Mouse (Mus musculus): ENCODE results near the gene Chn2. TPM values are rescaled to one million over a fixed set of nuclear protein-coding genes. Genes with fewer than 3 reads are reported as not detected.

The Chn2 gene
- polyA plus RNA-seq, 1 experiment from 2014 or later = 4.3 TPM

DNA sequence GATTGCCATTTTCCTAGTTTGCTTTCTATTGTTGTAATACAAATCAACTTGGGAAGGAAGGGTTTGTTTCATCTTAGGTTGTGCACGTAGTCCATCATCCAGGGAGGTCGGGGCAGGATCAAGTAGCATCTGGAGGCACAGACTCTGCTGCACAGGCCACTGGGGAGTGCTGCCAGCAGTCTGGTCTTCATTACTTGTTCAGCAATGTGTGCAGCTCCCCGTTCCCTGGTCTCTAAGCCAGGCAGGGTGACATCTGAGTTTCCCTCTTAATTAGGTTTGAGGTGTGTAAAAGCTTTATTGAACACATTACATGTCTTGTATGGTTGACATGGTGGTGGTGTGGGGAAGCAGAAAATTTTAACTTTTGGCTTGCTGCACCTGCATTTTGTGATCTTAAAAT is 79.0 kb downstream of the Chn2 start:
- Histone ChIP-seq H3K27ac (replicated peaks) (no peak overlapping the region), H3K4me2 (no peak overlapping the region), H3K9me3 (replicated peaks) (no peaks in the 10 kb centered on the region), H3K27me3 (no peaks in the 10 kb centered on the region), H3K4me1 (replicated peaks) (peaks cover 9% of the 10 kb centered on the region; the same call in 1 of the 2 replicates), H3K36me3 (replicated peaks) (no peaks in the 10 kb centered on the region), H3K4me3 (replicated peaks) (no peak overlapping the region), H3K9ac (no peak overlapping the region)
- ATAC-seq (ENCODE audit: insufficient read depth) = no peak
- WGBS (ENCODE audit: insufficient replicate concordance) = 65% methylated on average over 3 of the region's 3 CpGs

DNA sequence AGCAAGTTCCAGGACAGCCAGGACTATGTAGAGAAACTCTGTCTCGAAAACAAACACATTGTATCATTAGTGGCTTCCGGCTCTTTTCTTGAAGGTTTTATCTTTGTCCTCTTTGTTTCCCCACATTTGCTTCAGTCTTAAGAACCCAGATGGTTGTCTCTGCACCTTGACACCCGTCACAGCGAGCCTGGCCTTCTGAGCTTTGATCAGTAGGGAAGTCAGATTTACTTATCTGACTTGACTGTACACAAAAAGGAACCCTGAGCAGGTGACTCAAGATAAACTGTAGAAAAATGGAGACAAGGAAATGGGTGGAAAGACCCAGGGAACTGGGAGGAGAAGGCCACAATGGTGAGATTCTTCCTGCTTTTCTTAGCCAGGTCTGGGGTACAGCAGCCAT is 79.5 kb downstream of the Chn2 start:
- 17% methylated on average over 4 of the region's 4 CpGs for WGBS (ENCODE audit: insufficient replicate concordance)
- Histone ChIP-seq H3K4me1 (replicated peaks) (peaks cover 9% of the 10 kb centered on the region; the same call in 1 of the 2 replicates), H3K9ac (no peak overlapping the region), H3K36me3 (replicated peaks) (no peaks in the 10 kb centered on the region), H3K9me3 (replicated peaks) (no peaks in the 10 kb centered on the region), H3K4me2 (no peak overlapping the region), H3K4me3 (replicated peaks) (no peak overlapping the region), H3K27me3 (no peaks in the 10 kb centered on the region), H3K27ac (replicated peaks) (no peak overlapping the region)
- ATAC-seq (ENCODE audit: insufficient read depth) = no peak

DNA sequence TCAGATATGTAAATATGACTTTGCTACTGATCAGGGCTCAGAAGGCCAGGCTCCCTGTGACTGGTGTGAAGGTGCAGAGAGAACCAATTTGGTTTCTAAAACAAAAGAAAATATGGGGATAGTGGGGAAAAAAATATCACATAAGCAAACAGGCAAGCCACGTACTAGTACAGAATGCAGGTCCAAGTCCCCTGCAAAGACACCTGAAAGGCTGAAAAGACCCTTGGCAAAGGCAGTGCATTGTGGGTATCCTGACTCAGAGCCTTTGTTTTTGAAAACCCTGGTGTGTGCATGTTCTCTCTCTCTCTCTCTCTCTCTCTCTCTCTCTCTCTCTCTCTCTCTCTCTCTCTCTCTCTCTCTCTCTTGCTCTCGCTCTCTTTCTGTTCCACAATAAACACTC is 80.1 kb downstream of the Chn2 start:
- Histone ChIP-seq H3K36me3 (replicated peaks) (no peaks in the 10 kb centered on the region), H3K4me1 (replicated peaks) (peaks cover 11% of the 10 kb centered on the region; the same call in 1 of the 2 replicates), H3K27me3 (no peaks in the 10 kb centered on the region), H3K9me3 (replicated peaks) (no peaks in the 10 kb centered on the region), H3K9ac (no peak overlapping the region), H3K4me3 (replicated peaks) (no peak overlapping the region), H3K27ac (replicated peaks) (no peak overlapping the region), H3K4me2 (no peak overlapping the region)
- 45% methylated on average over 2 of the region's 2 CpGs for WGBS (ENCODE audit: insufficient replicate concordance)
- no peak for ATAC-seq (ENCODE audit: insufficient read depth)

DNA sequence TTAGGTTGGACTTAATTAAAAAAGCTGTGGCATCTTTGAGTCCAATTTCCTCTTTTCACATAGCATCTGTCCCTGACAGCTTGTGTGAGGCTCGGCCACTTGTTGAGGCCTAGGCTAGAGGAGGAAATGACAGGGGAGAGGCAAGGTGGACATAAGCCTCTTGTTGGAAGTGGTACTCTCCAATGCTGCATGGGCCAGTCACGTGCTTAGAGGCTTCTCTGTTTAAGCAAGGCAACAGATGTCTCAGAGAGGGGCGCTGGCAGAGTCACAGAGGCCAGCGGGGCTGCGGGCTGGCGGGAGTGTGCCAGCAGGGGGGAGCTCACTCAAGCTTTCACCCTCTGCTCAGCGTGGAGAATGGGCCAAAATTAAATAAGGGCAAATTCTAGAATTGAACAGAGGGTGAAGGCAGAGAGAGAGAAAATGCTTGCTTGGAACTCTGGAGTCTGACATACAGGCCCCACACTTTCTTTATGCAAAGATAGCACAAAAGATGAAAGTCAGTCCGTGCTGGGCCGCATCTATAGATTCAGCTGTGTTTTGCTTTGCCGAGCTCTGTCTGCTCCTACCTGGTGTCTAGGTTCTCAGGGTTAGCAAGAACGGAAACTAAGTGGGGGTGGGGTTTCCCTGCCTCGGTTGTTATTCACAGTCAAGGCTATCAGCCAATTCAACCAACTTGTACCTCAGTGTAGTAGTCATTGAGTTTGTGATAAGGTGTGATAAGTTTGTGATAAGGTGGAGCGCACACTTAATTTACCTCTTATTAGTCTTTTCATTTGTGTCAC is 80.7 kb downstream of the Chn2 start:
- Histone ChIP-seq H3K27ac (replicated peaks) (no peak overlapping the region), H3K4me3 (replicated peaks) (no peak overlapping the region), H3K9ac (no peak overlapping the region), H3K36me3 (replicated peaks) (no peaks in the 10 kb centered on the region), H3K4me2 (no peak overlapping the region), H3K9me3 (replicated peaks) (no peaks in the 10 kb centered on the region), H3K4me1 (replicated peaks) (peaks cover 13% of the 10 kb centered on the region), H3K27me3 (no peaks in the 10 kb centered on the region)
- WGBS (ENCODE audit: insufficient replicate concordance) = 32% methylated on average over 13 of the region's 13 CpGs
- ATAC-seq (ENCODE audit: insufficient read depth) = no peak

DNA sequence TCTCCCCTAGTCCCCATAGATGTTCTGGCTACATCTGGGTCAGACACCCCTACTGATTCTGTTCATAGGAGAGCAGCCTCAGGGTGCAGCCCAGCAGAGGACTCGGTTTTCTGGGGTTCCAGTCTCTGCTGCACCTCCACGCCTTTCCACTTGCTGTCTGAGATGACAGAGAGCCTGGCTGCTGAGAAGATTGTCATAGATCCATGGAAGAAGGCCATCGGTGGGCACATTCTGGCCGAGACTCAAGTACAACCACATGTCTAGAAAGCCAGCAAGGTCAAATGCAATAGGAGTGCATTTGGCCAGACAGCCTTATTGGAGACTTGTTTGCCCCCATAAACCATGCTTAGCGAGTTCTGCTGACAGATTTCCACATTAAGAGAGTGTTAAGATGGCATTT is 81.5 kb downstream of the Chn2 start:
- Histone ChIP-seq H3K9ac (no peak overlapping the region), H3K4me1 (replicated peaks) (peaks cover 15% of the 10 kb centered on the region), H3K4me3 (replicated peaks) (no peak overlapping the region), H3K27me3 (0 out of 2 replicates have a peak, but pooled peaks cover 3% of the 10 kb centered on the region), H3K27ac (replicated peaks) (no peak overlapping the region), H3K9me3 (replicated peaks) (no peaks in the 10 kb centered on the region), H3K36me3 (replicated peaks) (no peaks in the 10 kb centered on the region), H3K4me2 (no peak overlapping the region)
- WGBS (ENCODE audit: insufficient replicate concordance) = 51% methylated on average over 5 of the region's 5 CpGs
- no peak for ATAC-seq (ENCODE audit: insufficient read depth)

DNA sequence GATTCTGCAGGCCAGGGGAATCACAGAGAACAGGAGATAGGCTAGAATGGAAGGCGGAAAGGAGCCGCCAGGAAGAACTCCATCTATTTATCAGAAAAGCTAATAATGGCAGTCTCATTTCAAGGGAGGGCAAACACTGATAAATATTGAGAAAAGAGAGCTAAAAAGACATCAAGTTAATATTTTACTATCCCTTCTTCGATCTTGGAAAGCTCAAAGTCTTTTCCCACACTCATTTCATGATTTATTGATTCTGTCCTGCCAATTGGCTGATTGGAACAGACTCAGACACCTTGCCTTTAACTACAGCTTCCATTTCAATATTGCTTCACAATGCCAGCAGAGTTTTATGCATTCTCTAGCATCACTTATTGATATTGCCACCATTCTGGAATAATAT is 85.2 kb downstream of the Chn2 start:
- H3K27me3 ChIP-seq = peaks cover 12% of the 10 kb centered on the region; the same call in 1 of the 2 replicates
- no peak for ATAC-seq (ENCODE audit: insufficient read depth)
- no peak overlapping the region for H3K9ac ChIP-seq
- no peak overlapping the region for H3K4me3 ChIP-seq (replicated peaks)
- no peaks in the 10 kb centered on the region for H3K36me3 ChIP-seq (replicated peaks)
- H3K4me2 ChIP-seq = no peak overlapping the region
- 45% methylated on average over 3 of the region's 3 CpGs for WGBS (ENCODE audit: insufficient replicate concordance)
- H3K27ac ChIP-seq (replicated peaks) = no peak overlapping the region
- H3K9me3 ChIP-seq (replicated peaks) = no peaks in the 10 kb centered on the region
- H3K4me1 ChIP-seq (replicated peaks) = peaks cover 14% of the 10 kb centered on the region

DNA sequence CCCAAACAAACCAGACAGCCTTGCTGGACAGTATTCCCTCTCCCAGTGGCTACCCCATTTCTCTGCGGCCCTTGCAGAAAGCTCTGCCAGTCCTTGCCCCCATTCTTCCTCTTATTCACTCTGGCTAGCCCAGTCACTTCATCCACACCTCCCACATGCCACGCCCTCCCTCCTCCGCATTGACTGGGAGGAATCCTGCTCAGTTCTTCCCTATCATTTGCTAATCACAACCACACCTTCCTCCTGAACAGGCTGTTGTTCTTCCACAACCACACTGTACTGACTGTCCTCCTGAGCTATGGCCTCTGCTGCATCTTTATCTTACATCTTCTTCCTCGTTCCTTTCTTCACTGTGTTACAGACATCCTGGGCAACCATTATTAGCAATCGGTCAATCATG is 86.2 kb downstream of the Chn2 start:
- no peak overlapping the region for H3K4me3 ChIP-seq (replicated peaks)
- peaks cover 12% of the 10 kb centered on the region; the same call in 1 of the 2 replicates for H3K27me3 ChIP-seq
- ATAC-seq (ENCODE audit: insufficient read depth) = no peak
- H3K9me3 ChIP-seq (replicated peaks) = no peaks in the 10 kb centered on the region
- WGBS (ENCODE audit: insufficient replicate concordance) = 35% methylated on average over 5 of the region's 5 CpGs
- H3K36me3 ChIP-seq (replicated peaks) = no peaks in the 10 kb centered on the region
- H3K27ac ChIP-seq (replicated peaks) = no peak overlapping the region
- no peak overlapping the region for H3K4me2 ChIP-seq
- no peak overlapping the region for H3K9ac ChIP-seq
- H3K4me1 ChIP-seq (replicated peaks) = peaks cover 9% of the 10 kb centered on the region; the same call in 1 of the 2 replicates

DNA sequence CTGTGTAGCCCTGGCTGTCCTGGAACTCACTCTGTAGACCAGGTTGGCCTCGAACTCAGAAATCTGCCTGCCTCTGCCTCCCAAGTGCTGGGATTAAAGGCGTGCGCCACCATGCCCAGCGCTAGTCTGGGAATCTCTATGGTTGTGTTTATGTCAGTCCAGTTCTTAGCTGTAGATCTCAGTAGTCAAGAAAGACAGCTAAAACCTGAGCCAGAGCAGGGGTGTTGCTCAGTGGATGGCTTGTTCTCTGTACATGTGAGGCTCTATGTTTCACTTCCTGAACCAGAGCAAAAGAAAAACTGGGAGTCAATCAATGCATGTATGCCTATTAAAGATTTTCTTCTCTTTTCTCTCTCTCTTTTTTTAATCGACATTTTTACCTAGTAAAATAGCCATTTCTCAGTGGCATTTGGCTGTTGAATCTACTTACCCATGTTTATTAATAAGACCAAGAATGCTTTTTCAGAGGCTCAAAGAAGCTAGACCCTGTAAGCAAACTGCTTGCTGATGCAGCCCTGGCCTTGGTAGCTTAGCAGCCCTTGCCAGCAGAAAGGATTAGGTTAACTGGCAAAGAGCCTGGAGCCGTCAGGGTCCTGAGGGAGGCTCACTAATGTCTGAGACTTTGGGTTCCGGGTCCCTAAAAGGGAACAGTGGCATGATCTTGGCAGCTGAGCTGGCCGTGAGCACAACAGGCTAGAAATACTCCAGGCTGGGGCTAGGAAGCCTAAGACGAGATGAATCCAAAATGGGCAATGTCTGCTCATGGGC is 87.1 kb downstream of the Chn2 start:
- H3K9me3 ChIP-seq (replicated peaks) = no peaks in the 10 kb centered on the region
- WGBS (ENCODE audit: insufficient replicate concordance) = 56% methylated on average over 9 of the region's 9 CpGs
- no peak overlapping the region for H3K4me2 ChIP-seq
- H3K27me3 ChIP-seq = peaks cover 12% of the 10 kb centered on the region; the same call in 1 of the 2 replicates
- H3K9ac ChIP-seq = no peak overlapping the region
- no peak overlapping the region for H3K27ac ChIP-seq (replicated peaks)
- peaks cover 9% of the 10 kb centered on the region; the same call in 1 of the 2 replicates for H3K4me1 ChIP-seq (replicated peaks)
- H3K4me3 ChIP-seq (replicated peaks) = no peak overlapping the region
- H3K36me3 ChIP-seq (replicated peaks) = no peaks in the 10 kb centered on the region
- no peak for ATAC-seq (ENCODE audit: insufficient read depth)

DNA sequence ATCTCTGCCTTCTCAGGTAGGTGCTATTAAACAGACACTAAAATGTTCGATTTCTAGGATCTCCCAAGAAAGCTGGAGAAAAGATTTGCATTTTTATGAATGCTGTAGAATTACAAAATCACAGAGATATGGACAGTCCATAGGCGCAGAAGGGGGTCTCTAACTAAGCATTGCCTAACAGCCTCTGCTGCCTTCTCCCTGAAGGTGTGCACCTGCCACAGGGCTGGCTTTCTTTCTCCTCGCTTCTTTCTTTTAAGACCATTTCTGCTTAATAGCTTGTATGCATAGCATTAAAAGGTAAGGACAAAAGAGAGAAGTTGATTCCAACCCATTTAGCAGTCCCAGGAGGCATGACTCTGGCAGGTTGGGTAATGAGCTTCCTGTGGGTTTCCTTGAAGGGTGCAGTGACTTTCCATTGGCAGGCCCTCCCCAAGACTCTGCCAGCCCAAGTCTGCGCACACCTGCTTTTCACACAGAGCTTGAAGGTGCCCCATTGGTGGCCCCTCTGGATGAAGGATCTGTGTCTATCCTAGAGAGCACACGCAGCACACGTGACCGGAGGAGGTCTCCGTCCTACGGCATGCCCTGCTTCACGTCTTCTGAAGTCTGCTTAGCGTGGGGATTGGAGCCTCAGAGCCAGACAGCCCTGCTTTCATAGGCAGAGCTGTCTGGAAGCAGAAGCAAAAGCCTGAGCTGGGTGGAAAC is 87.8 kb downstream of the Chn2 start:
- Histone ChIP-seq H3K9me3 (replicated peaks) (no peaks in the 10 kb centered on the region), H3K4me3 (replicated peaks) (no peak overlapping the region), H3K27me3 (peaks cover 12% of the 10 kb centered on the region; the same call in 1 of the 2 replicates), H3K9ac (no peak overlapping the region), H3K4me1 (replicated peaks) (peaks cover 9% of the 10 kb centered on the region; the same call in 1 of the 2 replicates), H3K4me2 (no peak overlapping the region), H3K27ac (replicated peaks) (no peak overlapping the region), H3K36me3 (replicated peaks) (no peaks in the 10 kb centered on the region)
- no peak for ATAC-seq (ENCODE audit: insufficient read depth)
- 36% methylated on average over 11 of the region's 11 CpGs for WGBS (ENCODE audit: insufficient replicate concordance)

DNA sequence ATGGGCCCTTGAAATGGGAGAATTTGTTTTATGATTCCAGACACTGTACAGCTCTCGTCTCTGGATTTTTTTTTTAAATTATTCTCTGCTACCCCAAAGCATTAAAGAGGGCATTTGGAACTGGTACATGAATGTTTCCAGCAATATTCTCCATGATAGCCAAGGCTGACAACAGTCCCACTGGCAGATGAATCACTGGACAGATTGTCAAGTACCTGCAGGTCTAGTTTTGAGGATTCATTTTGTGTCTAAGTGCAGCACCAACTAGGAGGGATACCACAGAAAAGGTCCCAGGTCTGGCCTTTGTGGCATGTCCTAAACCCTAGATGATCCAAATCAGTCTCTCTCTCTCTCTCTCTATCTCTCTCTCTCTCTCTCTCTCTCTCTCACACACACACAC is 89.3 kb downstream of the Chn2 start:
- no peak overlapping the region for H3K4me2 ChIP-seq
- peaks cover 12% of the 10 kb centered on the region; the same call in 1 of the 2 replicates for H3K27me3 ChIP-seq
- no peak overlapping the region for H3K4me3 ChIP-seq (replicated peaks)
- H3K9me3 ChIP-seq (replicated peaks) = no peaks in the 10 kb centered on the region
- no peaks in the 10 kb centered on the region for H3K36me3 ChIP-seq (replicated peaks)
- no peak overlapping the region for H3K9ac ChIP-seq
- H3K4me1 ChIP-seq (replicated peaks) = peaks cover 9% of the 10 kb centered on the region; the same call in 1 of the 2 replicates
- no peak for ATAC-seq (ENCODE audit: insufficient read depth)
- no peak overlapping the region for H3K27ac ChIP-seq (replicated peaks)
- 61% methylated on average over 1 of the region's 1 CpGs for WGBS (ENCODE audit: insufficient replicate concordance)

DNA sequence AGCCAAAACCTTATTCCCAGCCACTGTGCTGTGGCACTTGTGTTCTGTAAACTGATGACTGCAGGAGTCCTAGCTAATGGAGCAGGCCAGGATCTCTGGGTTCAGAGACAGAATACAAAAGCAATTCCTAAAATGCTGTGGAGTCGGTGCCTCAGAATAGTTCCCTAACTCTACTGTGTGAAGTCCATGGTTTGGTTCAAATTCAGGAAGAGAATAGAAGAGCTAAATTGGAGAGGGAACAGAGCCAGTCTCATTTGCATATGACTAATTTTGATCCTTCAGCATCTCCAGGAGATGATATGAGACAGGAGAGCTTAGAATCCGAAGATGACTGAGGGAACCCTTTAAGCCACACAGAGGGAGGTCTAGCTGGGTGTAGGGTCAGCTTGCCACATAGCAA is 90.2 kb downstream of the Chn2 start:
- no peaks in the 10 kb centered on the region for H3K36me3 ChIP-seq (replicated peaks)
- H3K4me1 ChIP-seq (replicated peaks) = peaks cover 7% of the 10 kb centered on the region; the same call in 1 of the 2 replicates
- H3K27me3 ChIP-seq = peaks cover 12% of the 10 kb centered on the region; the same call in 1 of the 2 replicates
- no peak overlapping the region for H3K4me3 ChIP-seq (replicated peaks)
- H3K9me3 ChIP-seq (replicated peaks) = no peaks in the 10 kb centered on the region
- no peak overlapping the region for H3K4me2 ChIP-seq
- no peak overlapping the region for H3K9ac ChIP-seq
- no peak overlapping the region for H3K27ac ChIP-seq (replicated peaks)
- 48% methylated on average over 2 of the region's 2 CpGs for WGBS (ENCODE audit: insufficient replicate concordance)
- no peak for ATAC-seq (ENCODE audit: insufficient read depth)

Data from liver, embryonic 15.5 days (tissue).